Mouse (Mus musculus): ENCODE results near the gene Itga9.

- TF ChIP-seq POLR2A (IDR thresholded peaks at IDR 0.05; ENCODE audit: insufficient read length, low read depth) (no peak), MYOD1 (IDR thresholded peaks at IDR 0.05; ENCODE audit: control insufficient read depth in 1 of 3, insufficient read length in 2 of 3, low read depth in 2 of 3) (no peak), SRF (IDR thresholded peaks at IDR 0.05; ENCODE audit: control insufficient read depth, insufficient read length, low read depth) (no peak)
Measured at GRCm38 (mm10) chr9:118660259-118660658, 53.8 kb downstream of the Itga9 start.

Data from myocyte (in vitro differentiated cells).